Mouse (Mus musculus): Measurements from ENCODE around the gene Clcf1.

- TF ChIP-seq TAL1 (IDR thresholded peaks at IDR 0.05; ENCODE audit: low read length): no peak
- no peak for TF ChIP-seq GATA1 (IDR thresholded peaks at IDR 0.05; ENCODE audit: low read length)
Observed at GRCm38 (mm10) chr19:4226779-4227178, 12.7 kb downstream of the Clcf1 start.
